Mouse (Mus musculus): Measurements from ENCODE around the gene Pdhx.
A peak's percentile ranks its signal among the peaks of the same experiment; 100 is the strongest.

Gene Pdhx

DNA sequence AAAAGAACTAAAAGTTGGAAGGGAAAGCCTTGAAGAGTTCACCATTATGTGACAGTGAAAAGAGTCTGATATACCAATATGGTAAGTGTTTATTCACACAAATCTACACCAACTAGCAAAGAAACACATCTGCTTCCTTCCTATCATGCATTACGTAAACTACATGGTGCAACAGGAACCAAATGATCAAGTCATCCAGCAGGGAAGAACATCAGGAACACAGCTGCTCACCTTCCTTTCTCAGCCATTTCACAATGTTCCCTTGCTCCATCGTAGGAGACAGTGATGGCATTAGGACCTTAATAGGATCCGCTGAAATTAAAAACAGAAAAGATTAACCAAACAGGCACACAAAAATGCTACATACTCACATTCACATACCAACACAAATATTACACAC, 15.0 kb downstream of the Pdhx start:
- DNase-seq (ENCODE audit: low read depth), result no peak

DNA sequence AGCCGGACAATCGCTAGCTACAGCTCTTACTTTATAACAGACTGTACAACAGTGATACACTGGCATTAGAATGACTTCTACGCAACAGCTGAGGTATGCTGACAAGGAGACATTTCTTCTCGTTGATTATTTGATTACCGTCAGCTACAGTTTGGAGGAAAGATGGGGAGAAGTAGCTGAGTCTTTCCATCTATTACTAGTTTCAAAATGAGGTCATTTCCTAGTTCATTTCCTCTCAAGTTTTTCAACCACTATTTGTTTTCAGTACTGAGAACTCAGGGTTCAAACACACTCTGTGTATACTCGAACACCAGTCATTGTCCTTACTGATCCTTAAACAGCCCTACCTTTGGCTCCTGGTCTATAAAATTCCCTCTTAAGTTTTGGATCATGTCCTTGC, 17.5 kb downstream of the Pdhx start:
- DNase-seq (ENCODE audit: low read depth), result no peak

DNA sequence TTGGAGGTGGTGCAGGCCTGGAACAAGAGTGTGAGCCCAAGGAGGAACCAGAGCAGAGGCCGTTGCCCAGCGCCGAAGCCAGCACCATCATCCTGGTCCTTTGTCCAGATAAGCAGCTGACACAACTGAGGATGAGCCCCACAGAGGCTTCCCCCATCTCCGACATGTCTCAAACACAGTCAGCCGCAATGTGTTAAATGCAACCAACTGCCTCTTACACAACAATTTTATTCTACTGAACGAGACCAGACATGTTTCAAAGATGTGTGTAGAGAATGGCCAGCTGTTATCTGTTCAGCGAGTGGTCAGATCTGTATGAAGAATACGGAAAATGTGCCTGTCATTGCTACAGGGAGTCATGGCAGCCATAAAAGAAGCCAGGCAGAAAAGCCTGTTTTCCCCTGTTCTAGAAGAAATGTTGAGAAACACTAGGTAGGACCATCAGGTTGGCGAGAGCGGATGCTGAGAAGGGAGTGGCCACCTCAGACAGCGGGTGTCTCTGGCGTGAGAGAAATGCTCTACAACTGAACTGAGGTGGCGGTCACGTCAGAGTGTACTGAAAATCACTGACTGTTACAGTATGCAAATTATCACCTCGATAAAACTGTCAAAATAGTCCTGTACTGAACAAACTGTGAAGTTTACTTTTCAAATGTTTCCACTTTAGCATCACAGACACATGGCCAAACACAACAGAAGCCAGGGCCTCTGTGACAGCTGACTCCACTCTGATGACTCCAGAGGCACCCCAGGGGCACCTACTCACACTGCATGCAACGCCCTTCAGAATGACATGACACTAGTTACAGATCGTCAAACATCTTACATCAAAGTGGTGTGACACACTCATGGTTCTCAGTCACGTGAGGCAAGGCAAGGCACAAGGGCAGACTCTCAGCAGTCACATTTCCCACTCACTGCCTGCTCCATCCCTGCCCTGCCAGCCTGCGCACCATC, 21.1 kb downstream of the Pdhx start:
- no peak for DNase-seq (ENCODE audit: low read depth)

DNA sequence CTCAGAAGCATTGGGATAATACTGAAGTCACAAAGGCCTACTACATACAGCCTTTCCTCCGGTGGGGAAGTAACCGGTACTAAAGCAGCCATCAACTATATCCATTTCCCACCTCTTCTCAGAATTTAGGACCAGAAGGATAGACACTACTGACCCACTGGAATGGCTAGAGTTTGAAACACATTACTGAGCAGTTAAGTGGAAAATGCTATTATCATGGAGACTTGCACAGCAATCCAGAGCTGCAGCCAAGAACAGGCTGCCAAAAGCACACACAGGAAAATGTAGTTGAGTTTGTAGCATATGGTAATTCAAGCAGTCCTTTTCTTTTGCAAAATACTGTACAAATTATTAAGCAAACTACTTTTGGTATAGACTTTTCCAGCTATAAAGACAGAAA, 28.0 kb downstream of the Pdhx start:
- DNase-seq (ENCODE audit: low read depth), result no peak

DNA sequence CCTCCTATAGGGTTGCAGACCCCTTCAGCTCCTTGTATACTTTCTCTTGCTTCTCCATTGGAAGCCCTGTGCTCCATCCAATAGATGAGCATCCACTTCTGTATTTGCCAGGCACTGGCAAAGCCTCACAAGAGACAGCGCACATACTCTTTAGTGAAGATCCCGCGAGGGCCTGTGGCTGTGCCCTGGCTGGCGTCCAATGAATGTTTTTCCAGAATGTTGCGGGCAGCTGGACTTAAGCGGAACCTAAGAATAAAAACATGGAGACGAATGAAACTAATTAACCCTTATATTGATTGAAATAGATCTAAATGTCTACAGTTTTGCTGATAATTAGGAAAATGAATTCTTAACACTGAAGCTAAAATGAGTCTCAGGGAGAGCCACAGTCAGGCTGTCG, 32.4 kb downstream of the Pdhx start:
- DNase-seq (ENCODE audit: low read depth), result no peak

DNA sequence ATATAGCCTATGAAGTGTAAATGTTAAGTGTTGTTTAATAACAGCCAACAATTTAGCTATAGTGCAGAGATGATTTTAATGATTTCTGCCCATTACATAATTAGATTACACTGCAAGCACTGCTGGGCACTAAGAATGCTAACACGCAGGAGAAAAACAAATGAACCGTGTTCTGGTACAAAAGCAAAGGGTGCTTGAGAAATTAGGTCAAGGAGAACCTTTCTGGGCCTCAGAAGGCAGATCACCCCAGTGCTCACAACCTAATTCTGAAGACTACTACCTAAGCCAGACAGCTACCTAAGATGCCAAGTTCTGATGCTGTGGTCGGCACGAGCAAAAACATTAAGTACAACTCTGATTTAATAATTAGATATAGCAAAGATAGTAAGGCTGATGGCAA, 35.5 kb downstream of the Pdhx start:
- DNase-seq (ENCODE audit: low read depth), result no peak

DNA sequence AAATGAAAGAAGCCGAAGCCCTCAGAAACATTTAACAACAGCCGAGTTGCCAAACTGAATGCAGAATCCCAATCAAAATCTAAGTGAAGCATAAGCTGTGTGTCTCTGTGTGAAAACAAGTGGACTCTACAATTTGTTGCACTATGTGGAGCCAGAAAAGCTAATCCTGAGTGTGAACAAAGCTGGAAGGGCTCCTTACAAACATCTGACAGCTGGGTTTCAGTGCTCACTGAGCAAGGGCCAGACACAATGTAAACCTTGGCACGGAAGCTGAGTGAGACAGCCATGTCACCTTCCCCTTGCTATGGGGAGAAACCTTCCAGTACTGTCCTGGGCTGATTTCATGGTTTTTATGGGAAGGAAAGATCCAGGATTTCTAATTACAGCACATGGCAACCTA, 50.6 kb downstream of the Pdhx start:
- no peak for DNase-seq (ENCODE audit: low read depth)

DNA sequence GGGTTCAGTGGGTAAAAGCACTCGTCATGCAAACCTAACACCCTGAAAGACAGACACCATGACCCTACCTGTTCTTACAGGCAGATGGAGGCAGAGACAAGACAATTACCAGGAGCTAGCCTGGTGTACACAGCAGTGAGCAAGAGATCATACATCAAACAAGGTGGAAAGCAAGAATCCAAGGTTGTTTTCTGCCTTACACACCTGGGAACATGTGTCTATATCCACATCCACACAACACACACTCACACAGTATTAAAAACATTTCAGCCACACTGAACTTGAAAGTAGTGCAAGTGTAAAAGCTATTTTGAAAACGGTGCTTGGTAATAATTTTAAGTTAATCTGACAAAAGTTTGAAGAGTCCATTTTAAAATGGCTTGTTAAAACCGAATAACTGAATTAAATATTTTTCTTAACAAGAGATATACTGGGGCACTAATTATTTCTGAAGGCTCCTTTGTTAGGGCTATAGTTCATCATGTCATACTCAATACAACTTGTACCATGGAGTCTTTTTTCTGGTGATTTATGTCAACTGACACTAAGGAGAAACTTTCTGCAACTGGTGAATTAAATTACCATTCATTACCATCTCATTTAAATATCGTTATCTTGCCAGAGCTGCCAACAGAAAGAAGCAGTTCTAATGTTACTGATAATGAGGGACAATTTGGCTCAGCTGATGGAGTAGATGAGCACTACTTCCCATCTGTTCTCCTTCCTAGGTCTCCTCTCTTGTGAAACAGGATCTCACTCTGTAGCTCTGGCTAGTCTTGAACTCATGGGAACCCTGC, 52.9 kb downstream of the Pdhx start:
- no peak for DNase-seq (ENCODE audit: low read depth)

DNA sequence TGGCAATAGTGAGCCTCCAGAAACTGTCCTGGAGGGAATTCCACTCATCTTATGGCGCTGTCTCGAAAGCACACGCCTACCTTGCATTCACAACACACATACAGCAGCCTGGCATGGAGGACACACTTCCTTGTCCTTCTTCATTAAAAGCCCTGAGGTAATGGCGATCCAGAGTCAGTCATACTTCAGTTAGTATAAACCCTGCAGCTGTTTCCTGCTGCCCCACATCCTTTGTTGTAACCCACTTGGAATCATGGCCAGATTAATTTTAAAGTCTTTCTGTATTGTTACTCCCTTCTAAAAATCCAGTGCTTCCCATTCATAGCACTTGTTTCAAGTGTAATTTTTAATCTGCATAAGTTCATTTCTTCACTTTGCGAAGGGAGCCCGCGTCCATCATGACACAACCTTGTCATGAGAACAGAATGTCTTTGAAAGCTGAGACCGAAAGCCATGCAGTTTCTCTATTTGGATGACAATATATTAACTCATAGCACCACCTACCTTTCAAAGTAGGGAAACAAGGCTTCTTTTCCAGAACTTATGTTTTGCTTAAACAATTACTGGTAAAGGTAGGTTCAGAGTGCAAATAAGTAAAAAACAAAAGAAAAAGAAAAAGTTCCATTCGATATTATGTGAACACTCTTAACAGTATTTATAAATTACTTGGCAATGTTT, 54.4 kb downstream of the Pdhx start:
- DNase-seq (ENCODE audit: low read depth), result peak; percentile 41

DNA sequence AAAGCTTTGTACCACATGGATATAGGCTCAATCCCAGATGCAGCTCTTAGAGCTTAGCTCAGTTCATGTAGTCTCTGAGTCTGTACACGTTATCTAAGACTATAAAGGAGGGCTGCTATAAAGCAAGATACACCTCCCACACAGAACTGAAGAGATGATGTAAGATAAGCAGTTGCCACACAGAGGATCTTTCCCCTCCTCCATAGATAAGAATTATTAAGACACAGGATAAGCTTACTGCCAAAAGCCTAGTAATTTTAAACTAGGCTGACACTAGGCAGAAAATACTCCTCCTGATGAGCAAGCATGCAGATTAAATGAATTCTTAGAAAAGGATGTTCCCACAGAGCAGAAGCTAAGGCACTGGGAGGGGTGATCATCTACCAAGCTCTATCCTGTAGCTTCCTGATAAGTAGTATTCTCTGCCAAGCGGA, 55.9 kb downstream of the Pdhx start:
- DNase-seq (ENCODE audit: low read depth), result no peak

DNA sequence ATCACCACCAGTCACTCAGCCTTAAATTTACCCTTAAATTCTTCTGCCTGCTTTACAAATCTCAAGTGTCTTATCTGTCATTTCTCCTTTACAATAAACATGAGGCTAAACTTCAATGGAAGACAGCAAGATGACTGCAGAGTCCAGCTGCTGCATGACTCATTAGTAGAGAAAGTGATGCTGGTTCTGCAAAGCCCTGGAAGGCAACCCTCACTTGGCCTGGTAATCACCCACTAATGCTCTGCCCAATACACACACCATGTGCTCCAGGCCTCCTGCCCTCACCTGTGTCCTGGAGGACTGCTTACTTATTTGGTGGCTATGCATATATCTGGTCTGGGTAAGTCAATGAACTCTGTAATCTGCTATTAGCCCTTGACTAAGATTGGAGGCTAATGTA, 57.2 kb downstream of the Pdhx start:
- DNase-seq (ENCODE audit: low read depth), result no peak

DNA sequence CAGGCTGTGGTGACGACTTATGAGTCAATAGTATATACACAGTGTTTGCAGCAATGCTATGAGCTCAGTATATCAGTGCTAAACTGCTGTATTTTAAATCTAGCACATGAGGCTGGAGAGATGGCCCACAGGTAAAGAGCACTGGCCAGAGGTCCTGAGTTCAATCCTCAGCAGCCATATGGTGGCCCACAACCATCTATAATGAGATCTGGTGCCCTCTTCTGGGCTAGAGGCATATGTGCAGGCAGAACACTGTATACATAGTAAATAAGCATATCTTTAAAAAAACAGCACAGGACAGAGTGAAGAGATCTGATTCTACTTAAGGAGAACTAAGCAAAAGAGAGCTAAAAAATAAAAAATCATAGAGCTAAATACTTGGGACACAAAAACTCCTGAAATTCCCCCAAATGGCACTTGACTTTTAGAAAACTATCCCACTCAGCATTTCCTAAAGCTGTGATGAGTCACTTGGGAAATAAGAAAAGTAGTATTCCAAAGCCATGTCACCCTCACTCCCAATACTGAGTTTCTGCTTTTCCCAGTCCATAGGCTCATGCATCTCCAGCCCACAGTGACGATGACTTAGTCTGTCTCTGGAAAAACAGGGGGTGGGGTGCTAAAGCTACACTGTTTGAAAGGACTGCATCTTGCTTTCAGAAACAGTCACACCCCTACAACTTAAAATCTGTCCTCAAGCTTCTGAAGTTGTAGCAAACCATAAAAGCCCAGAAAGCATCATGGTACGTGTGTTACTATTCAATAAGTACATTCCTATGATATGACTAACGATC, 60.3 kb downstream of the Pdhx start:
- no peak for DNase-seq (ENCODE audit: low read depth)

DNA sequence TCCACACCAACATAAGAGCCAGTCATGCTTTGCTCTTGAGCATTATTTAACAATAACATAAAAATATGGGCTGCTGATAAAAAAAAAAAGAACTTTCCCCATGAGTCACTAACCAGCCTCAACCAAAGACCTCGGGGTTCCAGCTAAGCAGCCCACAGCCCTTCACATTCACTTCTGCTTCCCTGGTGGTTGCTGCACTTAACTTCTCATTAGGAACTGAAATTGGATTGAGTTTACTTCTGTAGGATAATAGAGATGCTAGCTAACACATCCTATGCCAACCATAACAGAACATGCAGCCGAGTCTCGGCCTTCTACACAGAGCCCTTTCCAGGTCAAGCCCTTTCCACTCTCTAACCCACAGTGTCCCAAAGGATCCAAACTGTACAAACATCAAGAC, 65.1 kb downstream of the Pdhx start:
- DNase-seq (ENCODE audit: low read depth), result no peak

DNA sequence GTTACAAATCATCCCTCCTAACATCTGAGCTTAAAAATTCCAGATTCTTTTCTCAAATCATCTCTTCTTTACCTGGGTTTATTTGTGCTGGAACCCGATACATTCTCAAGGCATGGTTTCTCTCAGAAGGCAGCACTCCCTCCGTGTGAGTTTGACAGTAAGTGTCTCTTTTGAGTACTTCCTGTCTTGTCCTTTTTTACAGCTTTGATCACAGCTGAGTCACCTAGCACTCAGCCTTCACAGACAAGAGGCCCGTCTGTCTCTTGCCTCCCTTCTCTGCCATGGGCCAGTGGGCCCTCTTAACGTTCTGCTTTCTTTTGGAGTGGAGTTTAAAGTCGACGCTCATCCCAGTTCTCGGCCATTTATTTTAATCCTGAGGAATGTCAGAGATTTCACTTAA, 68.7 kb downstream of the Pdhx start:
- DNase-seq (ENCODE audit: low read depth), result no peak

DNA sequence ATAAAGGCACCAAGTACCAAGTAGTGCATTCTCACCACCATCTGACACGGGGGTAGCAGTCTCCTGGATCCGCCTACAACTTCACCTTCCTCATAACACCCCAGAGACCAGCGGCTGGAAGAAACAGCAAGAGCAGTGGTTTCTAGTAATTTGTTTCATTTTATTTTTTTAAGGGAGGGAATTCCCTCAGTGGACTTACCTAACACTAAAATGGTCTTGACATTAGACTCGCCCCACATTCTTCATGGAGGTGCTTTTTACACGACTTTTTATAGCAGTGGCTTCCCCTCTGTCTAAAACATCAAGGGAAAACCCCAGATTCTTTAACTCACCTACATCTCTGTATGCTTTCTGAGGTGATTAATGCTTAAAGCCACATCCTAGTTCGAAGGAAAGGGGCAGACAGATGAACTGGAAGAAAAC, 74.1 kb downstream of the Pdhx start:
- DNase-seq (ENCODE audit: low read depth), result no peak

DNA sequence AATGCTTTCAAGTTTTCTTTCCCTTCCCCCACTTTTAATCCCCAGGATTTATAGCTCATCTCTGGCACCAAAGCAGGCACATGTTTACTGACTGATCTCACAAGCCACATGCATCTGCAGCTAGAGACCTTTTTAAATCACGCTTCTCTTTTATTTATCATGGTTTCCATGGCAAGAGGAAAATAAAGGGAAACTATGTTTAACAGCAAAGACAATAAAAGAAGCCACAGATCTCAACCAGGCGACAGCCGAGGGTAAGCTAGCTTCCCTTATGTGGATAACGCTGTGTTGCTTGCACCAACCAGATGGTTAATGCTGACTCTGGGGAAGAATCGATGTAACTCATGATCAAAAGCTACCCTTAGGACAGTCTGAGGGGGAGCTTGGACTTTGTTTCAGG, 75.0 kb downstream of the Pdhx start:
- no peak for DNase-seq (ENCODE audit: low read depth)

DNA sequence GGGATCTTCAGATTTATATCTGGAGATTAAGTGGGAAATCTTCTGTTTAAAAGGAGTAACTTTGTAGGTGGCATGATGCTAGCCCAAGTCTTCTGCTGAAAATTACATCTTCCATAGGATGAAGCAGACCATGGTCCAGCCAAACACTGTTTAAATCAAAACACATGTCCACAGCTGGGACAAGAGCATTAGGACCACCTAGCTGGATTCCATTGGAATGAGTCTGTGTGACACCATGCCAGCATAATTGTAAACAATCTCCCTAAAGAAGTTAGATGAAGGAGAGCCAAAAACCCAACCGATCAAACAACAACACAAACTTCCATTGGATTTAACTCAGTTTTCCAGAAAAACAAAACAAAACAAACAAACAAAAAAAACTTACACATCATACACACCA, 75.4 kb downstream of the Pdhx start:
- DNase-seq (ENCODE audit: low read depth), result no peak

DNA sequence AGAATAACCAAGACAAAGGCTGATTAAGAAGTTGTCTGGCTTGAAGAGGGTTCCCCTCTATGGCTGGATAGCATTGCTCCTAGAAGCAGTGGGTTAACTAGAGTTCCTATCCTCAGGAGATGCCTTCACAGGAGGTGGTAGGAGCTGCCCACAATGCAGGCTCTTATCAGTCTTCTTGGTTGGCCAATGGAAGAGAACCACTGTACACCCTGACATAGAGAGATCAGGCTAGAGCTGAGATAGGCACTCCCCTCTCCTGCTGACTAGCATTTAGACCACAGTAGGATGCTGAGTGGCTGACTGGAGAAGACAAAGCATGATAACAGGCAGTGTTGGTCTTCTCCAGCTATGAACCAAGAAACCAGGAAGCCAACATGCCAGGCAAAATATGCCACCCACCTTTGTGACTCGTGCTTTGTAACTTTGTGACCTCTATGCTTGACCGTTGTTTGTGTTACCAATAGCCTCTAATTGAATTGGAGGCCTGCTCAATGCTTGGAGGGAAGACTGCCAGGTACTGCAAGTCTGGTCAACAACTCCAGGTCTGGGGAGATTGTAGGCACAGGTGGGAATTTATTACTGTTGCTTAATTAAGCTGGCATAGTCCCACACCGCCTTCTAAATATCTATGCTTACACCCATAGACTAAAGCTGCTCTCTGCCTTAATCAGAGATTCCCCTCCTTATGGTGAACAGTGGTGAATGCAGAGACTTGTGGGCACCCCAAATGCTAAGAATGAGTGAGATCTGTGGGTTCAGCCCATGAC, 79.3 kb downstream of the Pdhx start:
- no peak for DNase-seq (ENCODE audit: low read depth)

DNA sequence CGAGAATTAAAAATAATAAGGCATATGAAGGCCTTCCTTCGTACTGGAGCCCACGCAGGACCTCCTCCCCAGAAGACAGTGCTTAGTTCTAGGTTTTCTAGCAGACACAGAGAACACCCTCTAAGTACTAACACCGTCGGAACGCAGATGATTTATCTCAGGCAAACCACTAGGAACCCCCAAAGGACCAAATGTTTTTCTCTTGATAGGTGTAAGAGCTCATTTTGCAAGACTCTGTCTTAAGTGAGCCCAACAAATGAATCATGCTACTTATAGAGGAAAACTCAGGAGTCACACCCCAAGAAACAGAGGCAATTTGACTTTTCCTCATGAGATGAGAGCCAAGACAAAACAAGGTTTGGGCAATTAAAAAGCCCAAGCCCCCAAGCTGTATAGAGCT, 80.9 kb downstream of the Pdhx start:
- no peak for DNase-seq (ENCODE audit: low read depth)

DNA sequence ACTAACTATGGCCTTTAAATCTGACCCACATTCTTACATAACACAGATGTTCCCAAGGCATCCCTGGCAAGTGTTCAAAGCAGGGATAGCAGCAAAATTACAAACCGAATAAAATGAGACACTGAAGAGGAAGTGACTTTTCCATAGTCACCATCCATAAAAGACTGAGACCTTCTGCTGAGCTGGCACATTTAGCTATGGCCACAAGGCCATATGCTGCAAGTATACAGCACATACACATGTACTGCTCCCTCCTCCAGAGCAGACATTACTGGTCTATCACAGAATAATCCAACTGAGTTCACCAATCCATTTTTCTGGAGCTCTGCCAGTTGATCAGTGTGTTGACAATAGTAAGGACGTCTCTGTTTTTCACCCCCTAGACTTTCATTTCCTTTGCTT, 83.0 kb downstream of the Pdhx start:
- no peak for DNase-seq (ENCODE audit: low read depth)

DNA sequence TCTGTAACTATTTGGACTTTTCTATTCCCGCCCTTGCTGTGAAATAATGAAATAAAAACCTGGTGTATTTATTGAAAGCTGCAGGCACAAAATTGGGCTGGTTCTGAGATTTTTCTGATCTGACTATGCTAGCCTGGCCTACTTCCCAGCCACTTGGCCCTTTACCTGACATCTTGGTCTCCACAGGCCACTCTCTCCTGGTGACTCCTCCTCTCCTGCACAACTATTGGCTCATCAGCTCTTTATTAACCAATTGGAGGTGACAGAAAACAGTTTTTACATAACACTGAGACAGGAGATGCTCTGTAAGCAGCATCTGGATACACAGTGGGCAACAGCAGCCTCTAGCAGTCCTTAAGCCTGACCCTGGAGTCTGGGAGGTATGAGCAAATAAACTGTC, 83.9 kb downstream of the Pdhx start:
- peak; percentile 88 for DNase-seq (ENCODE audit: low read depth)
